Mouse (Mus musculus): ENCODE results near the gene Olig3. TPM values are rescaled to one million over a fixed set of nuclear protein-coding genes. Genes with fewer than 3 reads are reported as not detected.

Gene Olig3
- total and polyA plus RNA-seq, 2 experiments from 2014 or later: 0.65 TPM; not detected in 1

DNA sequence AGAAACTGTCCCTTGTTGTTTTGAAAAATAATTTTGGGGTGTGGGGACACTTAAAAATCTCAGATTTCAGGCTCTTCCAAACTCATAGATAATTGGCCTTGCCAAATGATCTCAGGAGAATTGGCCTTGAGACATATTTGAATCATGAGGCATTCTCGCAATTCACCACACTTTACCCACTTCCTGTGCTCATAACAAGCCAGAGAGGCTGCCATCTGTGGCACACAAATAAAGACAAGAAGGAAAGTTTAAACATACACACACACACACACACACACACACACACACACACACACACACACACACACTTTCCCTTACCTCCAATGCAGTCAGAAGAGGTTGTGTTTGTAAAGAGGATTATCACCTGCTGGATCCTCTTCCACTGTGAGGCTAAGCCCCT is 22.9 kb upstream of the Olig3 start:
- ATAC-seq (no peak), DNase-seq (no peak)
- 53% methylated on average over 1 of the region's 1 CpGs for WGBS
- no peak overlapping the region for H3K27ac ChIP-seq (ENCODE audit: low read depth, low read length)
- no peak for TF ChIP-seq CTCF (IDR thresholded peaks at IDR 0.05; ENCODE audit: low read depth)
- H3K4me2 ChIP-seq (ENCODE audit: low read depth): no peak overlapping the region
- H3K4me3 ChIP-seq (ENCODE audit: low read depth, low read length): no peak overlapping the region
- no peaks in the 10 kb centered on the region for H3K4me1 ChIP-seq (ENCODE audit: insufficient read depth)
- H3K36me3 ChIP-seq (ENCODE audit: insufficient read depth): no peaks in the 10 kb centered on the region
- no peaks in the 10 kb centered on the region for H3K9me3 ChIP-seq (ENCODE audit: low read length)
- no peaks in the 10 kb centered on the region for H3K27me3 ChIP-seq (ENCODE audit: insufficient read depth, low read length)
- no peak overlapping the region for H3K9ac ChIP-seq

DNA sequence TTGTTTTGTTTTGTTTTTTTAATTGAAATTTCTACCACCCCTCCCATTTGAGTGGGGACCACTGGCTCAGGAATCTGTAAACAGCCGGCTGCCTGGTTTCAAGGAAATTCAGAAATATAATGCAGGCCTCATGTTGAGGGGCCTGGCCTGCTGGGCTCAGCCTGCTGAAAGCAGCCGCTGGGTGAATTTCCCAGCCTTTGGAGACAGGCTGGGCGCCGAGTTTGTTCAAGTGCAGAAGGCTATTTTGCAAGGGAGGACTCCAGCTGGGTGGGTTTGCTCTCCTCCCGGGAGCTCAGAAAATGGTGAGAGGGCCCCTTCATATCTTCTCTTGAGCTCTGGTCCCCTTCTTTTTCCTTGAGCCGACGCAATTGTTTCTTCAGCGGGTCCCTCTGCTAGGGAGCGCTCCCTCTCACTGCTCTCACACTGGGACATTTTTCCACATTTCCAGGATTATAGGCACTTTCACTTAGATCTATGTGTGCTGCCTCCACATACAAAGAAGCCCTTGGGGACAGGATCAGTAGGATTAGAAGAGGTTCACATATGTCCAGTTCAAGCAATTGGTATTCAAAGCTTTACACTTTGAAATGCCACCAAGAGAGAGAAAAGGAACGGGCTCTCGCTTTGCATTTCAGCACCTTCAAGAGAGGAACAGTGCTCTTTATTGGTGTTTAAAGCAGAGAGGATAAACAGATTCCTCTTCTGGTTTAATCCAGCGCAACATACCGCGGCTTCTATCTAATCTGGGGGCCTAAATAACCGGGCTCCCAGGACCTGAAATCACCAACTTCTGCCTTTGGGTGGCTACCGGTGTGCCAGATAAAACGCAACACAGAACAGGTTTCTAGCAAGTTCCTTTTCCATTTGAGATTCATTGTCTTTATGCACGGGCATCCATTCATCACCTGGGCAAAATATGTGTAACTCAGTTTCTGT is 17.4 kb upstream of the Olig3 start:
- H3K4me2 ChIP-seq (ENCODE audit: low read depth): no peak overlapping the region
- no peak overlapping the region for H3K9ac ChIP-seq
- no peak overlapping the region for H3K4me3 ChIP-seq (ENCODE audit: low read depth, low read length)
- H3K27ac ChIP-seq (ENCODE audit: low read depth, low read length): no peak overlapping the region
- WGBS: 16% methylated on average over 18 of the region's 18 CpGs
- DNase-seq (no peak), ATAC-seq (no peak)
- no peak for TF ChIP-seq CTCF (IDR thresholded peaks at IDR 0.05; ENCODE audit: low read depth)
- no peaks in the 10 kb centered on the region for H3K4me1 ChIP-seq (ENCODE audit: insufficient read depth)
- peaks cover 23% of the 10 kb centered on the region for H3K27me3 ChIP-seq (ENCODE audit: insufficient read depth, low read length)
- H3K36me3 ChIP-seq (ENCODE audit: insufficient read depth): no peaks in the 10 kb centered on the region
- no peaks in the 10 kb centered on the region for H3K9me3 ChIP-seq (ENCODE audit: low read length)

- H3K9ac ChIP-seq: no peak overlapping the region
- no peak overlapping the region for H3K4me2 ChIP-seq (ENCODE audit: low read depth)
- TF ChIP-seq CTCF (IDR thresholded peaks at IDR 0.05; ENCODE audit: low read depth): no peak
- H3K4me3 ChIP-seq (ENCODE audit: low read depth, low read length): no peak overlapping the region
- H3K27me3 ChIP-seq (ENCODE audit: insufficient read depth, low read length): peaks cover 28% of the 10 kb centered on the region
- no peaks in the 10 kb centered on the region for H3K4me1 ChIP-seq (ENCODE audit: insufficient read depth)
- H3K27ac ChIP-seq (ENCODE audit: low read depth, low read length): no peak overlapping the region
- no peaks in the 10 kb centered on the region for H3K9me3 ChIP-seq (ENCODE audit: low read length)
- WGBS: 87% methylated on average over 6 of the region's 6 CpGs
- ATAC-seq: no peak
- H3K36me3 ChIP-seq (ENCODE audit: insufficient read depth): no peaks in the 10 kb centered on the region
- DNase-seq: no peak
These were observed 12.3 kb upstream of the Olig3 start for GRCm38 (mm10) chr10:19344039-19344438.

DNA sequence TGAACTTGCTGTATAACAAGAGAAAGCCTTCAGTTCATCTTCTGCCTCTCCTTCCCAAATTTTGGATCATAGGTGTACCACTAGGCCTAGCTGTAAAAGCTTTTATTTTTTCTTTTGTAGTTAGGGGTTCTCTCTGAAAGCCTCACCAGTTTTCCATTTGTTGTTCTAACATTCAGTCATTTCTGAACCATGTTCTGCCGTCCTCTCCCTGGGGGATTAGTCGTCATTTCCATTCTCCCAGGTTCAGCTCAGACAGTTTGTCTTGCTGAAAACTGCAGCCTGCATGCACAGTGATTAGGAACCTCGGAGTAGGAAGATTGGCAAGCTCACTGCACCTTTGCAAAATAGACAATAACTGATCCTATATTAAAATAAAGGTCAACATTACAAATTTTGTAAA is 7.0 kb upstream of the Olig3 start:
- peaks cover 37% of the 10 kb centered on the region for H3K27me3 ChIP-seq (ENCODE audit: insufficient read depth, low read length)
- H3K9me3 ChIP-seq (ENCODE audit: low read length): no peaks in the 10 kb centered on the region

DNA sequence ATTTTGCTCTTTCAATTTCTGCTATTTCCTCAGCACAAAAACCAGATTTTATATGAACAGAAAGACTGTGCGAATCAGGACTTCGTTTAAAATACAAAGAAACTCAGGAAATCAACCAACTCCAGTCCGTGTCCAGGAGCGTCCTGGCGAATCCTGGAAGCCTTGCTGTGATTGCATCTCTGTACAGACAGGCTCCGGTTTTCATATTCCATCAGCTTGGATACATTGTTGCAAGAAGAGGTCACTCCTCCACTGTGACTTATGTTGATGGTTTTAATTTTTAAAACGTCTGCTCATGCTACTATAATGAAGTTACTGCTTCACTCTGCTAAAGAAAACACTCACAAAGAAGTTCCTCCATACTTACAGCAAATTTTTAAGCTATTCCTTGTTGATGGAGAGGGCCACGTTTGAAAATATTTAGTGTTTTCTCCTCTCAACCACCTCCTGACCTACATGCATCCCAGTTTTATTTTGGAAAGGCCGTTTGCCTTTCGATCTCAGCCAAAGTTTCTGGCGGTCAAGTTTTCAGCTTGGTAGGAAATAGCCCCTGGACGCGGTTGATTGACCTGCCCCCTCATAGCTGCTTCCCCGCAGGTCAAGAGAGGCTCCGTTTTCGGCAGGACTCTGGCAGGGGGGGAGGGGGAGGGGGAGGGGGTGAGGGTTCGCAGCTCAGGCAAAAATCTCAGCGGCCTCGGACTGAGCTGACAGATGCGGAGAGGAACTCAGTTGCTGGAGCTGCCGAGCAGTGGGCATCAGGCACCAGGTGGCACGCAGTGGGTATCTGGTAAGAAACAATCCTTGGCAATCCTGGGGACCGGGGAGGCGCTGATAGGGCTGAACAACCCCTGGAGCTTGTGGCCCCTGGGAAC is 4.1 kb upstream of the Olig3 start:
- no peak overlapping the region for H3K27ac ChIP-seq (ENCODE audit: low read depth, low read length)
- no peak overlapping the region for H3K4me2 ChIP-seq (ENCODE audit: low read depth)
- H3K9me3 ChIP-seq (ENCODE audit: low read length): no peaks in the 10 kb centered on the region
- H3K36me3 ChIP-seq (ENCODE audit: insufficient read depth): no peaks in the 10 kb centered on the region
- ATAC-seq (no peak), DNase-seq (peak; percentile 70)
- no peak for TF ChIP-seq CTCF (IDR thresholded peaks at IDR 0.05; ENCODE audit: low read depth)
- no peaks in the 10 kb centered on the region for H3K4me1 ChIP-seq (ENCODE audit: insufficient read depth)
- H3K4me3 ChIP-seq (ENCODE audit: low read depth, low read length): no peak overlapping the region
- H3K27me3 ChIP-seq (ENCODE audit: insufficient read depth, low read length): peaks cover 62% of the 10 kb centered on the region
- WGBS: 3% methylated on average over 24 of the region's 24 CpGs
- no peak overlapping the region for H3K9ac ChIP-seq

More for the DNA sequence above, 7.0 kb upstream of the Olig3 start:
- ATAC-seq: no peak
- no peaks in the 10 kb centered on the region for H3K4me1 ChIP-seq (ENCODE audit: insufficient read depth)
- H3K4me3 ChIP-seq (ENCODE audit: low read depth, low read length): no peak overlapping the region
- 42% methylated on average over 3 of the region's 3 CpGs for WGBS
- H3K4me2 ChIP-seq (ENCODE audit: low read depth): no peak overlapping the region
- no peak overlapping the region for H3K27ac ChIP-seq (ENCODE audit: low read depth, low read length)
- TF ChIP-seq CTCF (IDR thresholded peaks at IDR 0.05; ENCODE audit: low read depth): no peak
- no peak for DNase-seq
- no peak overlapping the region for H3K9ac ChIP-seq
- no peaks in the 10 kb centered on the region for H3K36me3 ChIP-seq (ENCODE audit: insufficient read depth)

DNA sequence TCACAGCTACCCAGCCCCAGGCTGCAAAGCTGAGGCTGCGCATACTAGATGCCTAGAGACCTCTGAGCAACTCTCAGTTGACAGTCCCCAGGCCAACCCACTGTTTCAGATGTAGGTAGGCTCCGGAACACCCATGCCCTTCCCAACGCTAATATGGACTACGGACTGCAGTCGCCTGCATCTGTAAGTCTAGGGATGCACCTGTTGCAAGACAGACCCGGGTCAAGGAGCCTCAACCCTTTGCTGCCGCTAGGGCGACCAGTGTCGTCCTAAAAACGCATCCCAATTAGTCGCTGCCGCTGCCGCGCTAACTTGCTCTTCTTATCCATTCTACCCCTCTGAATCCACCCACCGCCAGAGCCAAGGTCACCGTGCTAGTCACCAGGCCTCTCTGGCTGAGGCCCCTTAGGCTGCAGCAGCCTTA is 3.4 kb upstream of the Olig3 start:
- no peaks in the 10 kb centered on the region for H3K36me3 ChIP-seq (ENCODE audit: insufficient read depth)
- H3K27ac ChIP-seq (ENCODE audit: low read depth, low read length): no peak overlapping the region
- H3K27me3 ChIP-seq (ENCODE audit: insufficient read depth, low read length): peaks cover 68% of the 10 kb centered on the region
- TF ChIP-seq CTCF (IDR thresholded peaks at IDR 0.05; ENCODE audit: low read depth): no peak
- no peaks in the 10 kb centered on the region for H3K9me3 ChIP-seq (ENCODE audit: low read length)
- H3K4me2 ChIP-seq (ENCODE audit: low read depth): no peak overlapping the region
- H3K4me3 ChIP-seq (ENCODE audit: low read depth, low read length): no peak overlapping the region
- ATAC-seq (no peak), DNase-seq (no peak)
- H3K4me1 ChIP-seq (ENCODE audit: insufficient read depth): no peaks in the 10 kb centered on the region
- WGBS: 2% methylated on average over 16 of the region's 16 CpGs
- H3K9ac ChIP-seq: no peak overlapping the region

GRCm38 (mm10) chr10:19353631-19354030 is 2.7 kb upstream of the Olig3 start:
- peaks cover 71% of the 10 kb centered on the region for H3K27me3 ChIP-seq (ENCODE audit: insufficient read depth, low read length)
- 10% methylated on average over 5 of the region's 5 CpGs for WGBS
- H3K9ac ChIP-seq: no peak overlapping the region
- TF ChIP-seq CTCF (IDR thresholded peaks at IDR 0.05; ENCODE audit: low read depth): no peak
- no peaks in the 10 kb centered on the region for H3K9me3 ChIP-seq (ENCODE audit: low read length)
- no peak overlapping the region for H3K4me2 ChIP-seq (ENCODE audit: low read depth)
- no peak overlapping the region for H3K27ac ChIP-seq (ENCODE audit: low read depth, low read length)
- DNase-seq: no peak
- H3K4me3 ChIP-seq (ENCODE audit: low read depth, low read length): no peak overlapping the region
- no peaks in the 10 kb centered on the region for H3K4me1 ChIP-seq (ENCODE audit: insufficient read depth)
- no peaks in the 10 kb centered on the region for H3K36me3 ChIP-seq (ENCODE audit: insufficient read depth)
- ATAC-seq: no peak

Data from forebrain, postnatal 0 days (tissue).